ENCODE assay signal across 9 mouse cellular contexts in the genomic region with DNA sequence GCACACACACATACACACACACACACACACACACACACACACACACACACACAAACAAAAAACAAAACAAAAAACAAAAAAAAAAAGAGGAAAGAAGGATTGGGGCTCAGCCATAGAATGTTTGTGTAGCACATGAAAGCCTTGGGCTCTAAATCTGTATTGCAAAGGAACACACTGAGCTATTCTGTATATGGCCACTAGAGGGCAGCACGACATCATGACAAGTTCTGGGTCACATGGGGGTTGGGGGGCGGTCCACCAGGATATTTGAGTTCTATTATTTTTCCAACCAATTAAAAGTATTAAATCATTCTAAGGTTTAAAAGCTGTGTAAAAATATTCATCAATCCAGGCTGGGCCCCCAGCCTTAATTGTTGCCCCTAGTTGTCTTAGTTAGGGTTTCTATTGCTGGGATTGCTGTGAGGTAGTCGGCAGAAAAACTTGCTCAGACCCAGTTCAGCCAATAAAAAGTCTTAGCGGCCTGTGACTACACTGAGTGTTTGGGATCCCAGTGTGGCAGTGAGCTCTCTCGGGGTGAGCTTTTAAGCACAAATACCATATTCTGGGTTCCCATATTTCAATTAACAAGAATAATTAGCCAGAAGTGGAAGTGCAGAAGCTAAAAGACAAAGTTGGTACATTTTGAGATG. TPM values are rescaled to one million over a fixed set of nuclear protein-coding genes. Genes with fewer than 3 reads are reported as not detected.
A peak's percentile ranks its signal among the peaks of the same experiment; 100 is the strongest.
DNase-seq lines count a peak whose midpoint lies in the region; ATAC-seq and TF ChIP-seq lines count a peak whose summit lies in the region.
"Had no signal": no experiment of that assay in that cellular context is flagged by ENCODE, and none has a peak within 500 bp of the region (broad histone marks: within the 10 kb centered on the region; RNA-seq: fewer than 3 reads in every experiment).

No protein-coding gene starts in this region.

- 24% methylated on average over 5 of the region's 5 CpGs for whole genome bisulfite sequencing in heart, embryonic 13.5 days

- in situ Hi-C loops in CH12.LX (cut with MboI; ENCODE audit: low pct_ligation_motif_present, low pct_unique_long_range_greater_than_20kb, low sequenced_read_pairs): loop anchor here (10.0 kb wide), 2 partner anchors 131 to 391 kb away; no protein-coding TSS in a partner anchor

- no peak overlapping the region for H3K27ac ChIP-seq in CH12.LX (ENCODE audit: insufficient read depth, low read depth)
- no peak overlapping the region for H3K27ac ChIP-seq in embryonic fibroblast, embryonic 13.5 days (ENCODE audit: insufficient read depth, low read length)
- H3K27ac ChIP-seq in heart, embryonic 13.5 days (replicated peaks): no peak overlapping the region
- H3K27ac ChIP-seq: macrophage had no signal

- no peaks in the 10 kb centered on the region for H3K79me2 ChIP-seq in CH12.LX (replicated peaks; ENCODE audit: control insufficient read depth, extremely low read depth, insufficient read depth, poor library complexity, severe bottlenecking)

- no peaks in the 10 kb centered on the region for H3K27me3 ChIP-seq in CH12.LX (replicated peaks)
- no peaks in the 10 kb centered on the region; the same call in 1 of the 2 replicates for H3K27me3 ChIP-seq in heart, embryonic 13.5 days (replicated peaks)

- peak; percentile 89 for TF ChIP-seq RAD21 in CH12.LX (IDR thresholded peaks at IDR 0.05; ENCODE audit: low read depth, low read length)

- no peak overlapping the region for H3K4me3 ChIP-seq in CH12.LX (replicated peaks in 1 of 3; ENCODE audit: low read depth in 2 of 3, low read length in 2 of 3, poor library complexity in 1 of 3)
- H3K4me3 ChIP-seq in embryonic fibroblast, embryonic 13.5 days (ENCODE audit: insufficient read depth, low read length): no peak overlapping the region
- no peak overlapping the region for H3K4me3 ChIP-seq in heart, embryonic 13.5 days

- no peaks in the 10 kb centered on the region for H3K9me3 ChIP-seq in CH12.LX (replicated peaks; ENCODE audit: low read length)
- H3K9me3 ChIP-seq in heart, embryonic 13.5 days: no peaks in the 10 kb centered on the region

- H3K9ac ChIP-seq in CH12.LX (ENCODE audit: insufficient read depth, low read depth): no peak overlapping the region
- H3K9ac ChIP-seq in heart, embryonic 13.5 days: no peak overlapping the region

- H3K4me2 ChIP-seq in CH12.LX (ENCODE audit: insufficient read depth, low read depth, poor library complexity, severe bottlenecking): peak overlapping the region; percentile 55; the same call in 1 of the 2 replicates
- peak overlapping the region; percentile 51 for H3K4me2 ChIP-seq in heart, embryonic 13.5 days

- no peak for TF ChIP-seq EP300 in CH12.LX (IDR thresholded peaks at IDR 0.05; ENCODE audit: low read length)

- no peak for TF ChIP-seq POLR2A in CH12.LX (IDR thresholded peaks at IDR 0.05; ENCODE audit: low read depth, low read length)
- no peak for TF ChIP-seq POLR2A in embryonic fibroblast, embryonic 13.5 days (IDR thresholded peaks at IDR 0.05; ENCODE audit: low read depth, low read length)

- peak; percentile 68 to 87 for TF ChIP-seq CTCF in CH12.LX (conservative IDR thresholded peaks at IDR 0.05 in 1 of 2, IDR thresholded peaks at IDR 0.05 in 1 of 2; ENCODE audit: low read depth in 2 of 2, low read length in 2 of 2)
- TF ChIP-seq CTCF in embryonic fibroblast, embryonic 13.5 days (IDR thresholded peaks at IDR 0.05; ENCODE audit: borderline replicate concordance, insufficient read depth, low read length): peak; percentile 31; the same call in 1 of the 2 replicates

- no peak for ATAC-seq in heart, embryonic 13.5 days (ENCODE audit: extremely low read depth, insufficient number of reproducible peaks, low FRiP score, low TSS enrichment)

- H3K36me3 ChIP-seq in CH12.LX (replicated peaks in 1 of 2; ENCODE audit: control insufficient read depth in 1 of 2, insufficient read depth in 1 of 2, low read length in 1 of 2): no peaks in the 10 kb centered on the region
- no peaks in the 10 kb centered on the region for H3K36me3 ChIP-seq in heart, embryonic 13.5 days

- peaks cover 0 to 5% of the 10 kb centered on the region in 2 experiments; a peak in 1 of 4 replicates for H3K4me1 ChIP-seq in CH12.LX (ENCODE audit: control insufficient read depth in 1 of 2, insufficient read depth in 2 of 2)
- no peaks in the 10 kb centered on the region for H3K4me1 ChIP-seq in embryonic fibroblast, embryonic 13.5 days (ENCODE audit: control insufficient read depth, insufficient read depth, low read length)
- no peaks in the 10 kb centered on the region for H3K4me1 ChIP-seq in heart, embryonic 13.5 days

- DNase-seq in CH12.LX (ENCODE audit: extremely low read depth): peak; percentile 78
- DNase-seq in adrenal gland, postnatal 36 days: peak; percentile 71 to 83
- DNase-seq in kidney, postnatal 36 days: peak; percentile 84 to 90
- peak; percentile 62 to 79 for DNase-seq in lung, adult 18-20 months
- DNase-seq in ovary, postnatal 14 days (ENCODE audit: low spot score): peak; percentile 78
- DNase-seq in thymus, postnatal 14 days: peak; percentile 74

- dilution Hi-C loops in CH12.LX (cut with MboI; ENCODE audit: extremely low pct_ligation_motif_present, extremely low pct_unique_long_range_greater_than_20kb, low sequenced_read_pairs): no loop called here

TF ChIP-seq in CH12.LX, 34 proteins besides CTCF, POLR2A, EP300 and RAD21:
- TF ChIP-seq GABPA (IDR thresholded peaks at IDR 0.05; ENCODE audit: insufficient replicate concordance, low read depth, low read length) (no peak), USF2 (conservative IDR thresholded peaks at IDR 0.05; ENCODE audit: low read depth, low read length) (peak; percentile 76), NRF1 (IDR thresholded peaks at IDR 0.05; ENCODE audit: low read depth, low read length) (no peak), MAFK (IDR thresholded peaks at IDR 0.05; ENCODE audit: insufficient replicate concordance, low read length) (no peak), MYC (IDR thresholded peaks at IDR 0.05; ENCODE audit: low read depth, low read length) (peak; percentile 32; the same call in 1 of the 2 replicates), HCFC1 (IDR thresholded peaks at IDR 0.05; ENCODE audit: low read depth, low read length) (no peak), IRF4 (IDR thresholded peaks at IDR 0.05; ENCODE audit: low read depth, low read length) (no peak), ZC3H11A (IDR thresholded peaks at IDR 0.05; ENCODE audit: low read depth, low read length) (no peak), USF1 (IDR thresholded peaks at IDR 0.05; ENCODE audit: low read depth, low read length) (peak; percentile 85), SMC3 (IDR thresholded peaks at IDR 0.05; ENCODE audit: low read depth, low read length) (peak; percentile 75), BHLHE40 (IDR thresholded peaks at IDR 0.05; ENCODE audit: low read depth, low read length) (no peak), ZMIZ1 (IDR thresholded peaks at IDR 0.05; ENCODE audit: low read depth, low read length) (no peak), MEF2A (IDR thresholded peaks at IDR 0.05; ENCODE audit: borderline replicate concordance, low read depth, low read length) (no peak), MAX (IDR thresholded peaks at IDR 0.05; ENCODE audit: low read length) (peak; percentile 79)

RNA-seq across cellular contexts. Expression of a gene that starts 16.0 kb away (rescaled TPM):
- total RNA-seq in CH12.LX (2012; rRNA removed) (0.04 TPM in 1 of 2 replicates, not detected in the other), CH12.LX (2014; rRNA removed) (not detected in 2 replicates)
- polyA plus RNA-seq in CH12.LX (2012; ENCODE audit: insufficient read length, low read depth): not detected in 2 replicates
- 1 to 10 TPM; 6.0 to 9.1 TPM for total RNA-seq in adrenal gland, postnatal 36 days (2021)
- 12.5 and 12.8 TPM in 2 replicates for polyA plus RNA-seq in embryonic fibroblast, embryonic 13.5 days (2011; ENCODE audit: insufficient read length, low read depth, missing spikeins)
- 2.5 and 2.7 TPM in 2 replicates for polyA plus RNA-seq in heart, embryonic 13.5 days (2015; fragmentation: Nextera tagmentation; extraction: Ambion mirVana)
